Mouse (Mus musculus) midbrain, postnatal 0 days (tissue): Measurements from ENCODE around the gene Arl13a. TPM values are rescaled to one million over a fixed set of nuclear protein-coding genes. Genes with fewer than 3 reads are reported as not detected.

ENCODE experiments used
- ATAC-seq: fragments of 200-750 bp; cut with Nextera tagmentation; 2 replicates; pipeline ENCODE4 v1.8.0; 2017; ENCODE audit warnings: moderate number of reproducible peaks, mild to moderate bottlenecking, moderate TSS enrichment, moderate library complexity; ENCODE audit not compliant: low FRiP score
- DNase-seq: peaks from one replicate; pipeline ENCODE4 v3.0.0-alpha.2; 2015; ENCODE audit warnings: low spot score
- H3K27ac ChIP-seq: fragments of 300-500 bp; sonication (generic); 2 replicates; pipeline ENCODE4 v1.5.1; 2014; ENCODE audit warnings: low read depth, mild to moderate bottlenecking, low read length, mixed read lengths
- H3K27me3 ChIP-seq: fragments of 300-500 bp; sonication (generic); 2 replicates; pipeline ENCODE4 v1.6.1; 2014; ENCODE audit warnings: low read length, control low read depth, mixed read lengths; ENCODE audit not compliant: insufficient read depth
- H3K36me3 ChIP-seq: fragments of 300-500 bp; sonication (generic); 2 replicates; pipeline ENCODE4 v1.6.1; 2014; ENCODE audit warnings: low read length, control low read depth, mixed read lengths; ENCODE audit not compliant: insufficient read depth
- H3K4me1 ChIP-seq: fragments of 300-500 bp; sonication (generic); 2 replicates; pipeline ENCODE4 v1.6.1; 2014; ENCODE audit warnings: mild to moderate bottlenecking, control low read depth, antibody characterized with exemption, low read length, mixed read lengths; ENCODE audit not compliant: insufficient read depth
- H3K4me2 ChIP-seq: fragments of 300-500 bp; sonication (generic); 2 replicates; pipeline ENCODE4 v1.6.1; 2014; ENCODE audit warnings: low read depth, mild to moderate bottlenecking, low read length, mixed read lengths; ENCODE audit not compliant: poor library complexity, severe bottlenecking
- H3K4me3 ChIP-seq: fragments of 300-500 bp; sonication (generic); 2 replicates; pipeline ENCODE4 v1.5.1; 2014; ENCODE audit warnings: low read depth, mild to moderate bottlenecking, low read length, moderate library complexity
- H3K9ac ChIP-seq: fragments of 300-500 bp; sonication (generic); replicated peaks from 2 replicates; pipeline ENCODE4 v1.6.1; 2014; ENCODE audit warnings: mild to moderate bottlenecking, low read length, moderate library complexity, mixed read lengths; ENCODE audit not compliant: poor library complexity, severe bottlenecking
- H3K9me3 ChIP-seq: fragments of 300-500 bp; sonication (generic); 2 replicates; pipeline ENCODE4 v1.6.1; 2016; ENCODE audit warnings: low read length, control low read depth
- CTCF ChIP-seq: IDR thresholded peaks from 2 replicates; pipeline ENCODE4 v1.5.1; 2016; ENCODE audit warnings: antibody characterized with exemption, mild to moderate bottlenecking
- WGBS: fragments of 180-500 bp; shearing (Covaris S2); extraction: QIAGEN DNeasy Blood & Tissue Kit; methylation state at CpG from one replicate; pipeline ENCODE4 v1.1.7; 2014; 5-methylcytosine and 5-hydroxymethylcytosine counted together
- polyA plus RNA-seq: library from polyadenylated mRNA; unstranded; fragments of >200 nt; fragmentation: Nextera tagmentation; extraction: Ambion mirVana; gene quantifications from 2 replicates; pipeline ENCODE4 v1.2.1, GENCODE M21; 2015
- total RNA-seq: library from RNA; depleted of rRNA; stranded (reverse); fragments of >200 nt; gene quantifications from 2 replicates; pipeline ENCODE4 v1.2.3, GENCODE M21; 2014

Arl13a gene
- total and polyA plus RNA-seq, 2 experiments from 2014 or later = not detected

DNA sequence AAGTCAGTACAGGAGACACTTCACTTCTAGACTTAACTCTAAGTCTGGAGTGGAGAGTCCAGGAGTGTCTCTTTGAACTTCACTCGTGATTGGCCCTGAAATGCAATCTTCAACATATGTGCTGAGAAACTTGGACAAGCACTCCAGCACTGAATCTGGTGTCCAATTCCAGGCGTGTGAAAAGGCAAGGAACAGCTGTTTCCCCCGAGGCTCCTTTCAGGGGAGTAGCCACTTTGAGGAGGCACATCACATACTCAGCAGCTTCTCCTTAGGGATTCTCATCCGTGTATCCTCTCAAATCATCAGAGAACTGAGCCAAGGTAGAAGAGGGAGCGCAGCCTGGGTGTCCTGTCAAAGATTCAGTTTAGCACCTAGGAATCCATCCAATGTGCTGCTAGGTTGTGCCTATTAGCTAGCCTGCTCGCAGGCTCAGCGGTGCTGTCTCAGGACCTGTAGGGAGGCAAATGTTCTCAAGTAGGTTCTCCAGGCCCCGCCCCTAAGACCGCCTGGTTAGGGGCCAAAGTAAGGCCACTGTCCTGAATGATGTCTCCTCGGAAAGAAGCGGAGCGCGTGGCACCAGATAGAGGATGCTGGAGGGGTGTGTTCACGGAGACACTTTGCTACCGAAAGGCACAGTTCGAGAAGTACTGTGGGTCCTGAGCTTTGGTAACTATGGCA is 25.1 kb upstream of the Arl13a start, which contains the start of gene Xkrx:
Xkrx (minus strand) TSS at position 34 of the 678 bp plus-strand sequence.
- no peaks in the 10 kb centered on the region for H3K9me3 ChIP-seq
- peak within 1 kb of the TSS; percentile 52 for H3K4me2 ChIP-seq
- no peak for TF ChIP-seq CTCF
- H3K27ac ChIP-seq = no peak within 1 kb of the TSS
- 0 out of 2 replicates have a peak, but pooled peaks cover 5% of the 10 kb centered on the region for H3K27me3 ChIP-seq
- WGBS = 43% methylated on average over 16 of the region's 16 CpGs
- ATAC-seq (no peak), DNase-seq (no peak)
- peak within 1 kb of the TSS; percentile 36 for H3K4me3 ChIP-seq
- no peaks in the 10 kb centered on the region for H3K36me3 ChIP-seq
- H3K9ac ChIP-seq = no peak within 1 kb of the TSS
- H3K4me1 ChIP-seq = no peaks in the 10 kb centered on the region

DNA sequence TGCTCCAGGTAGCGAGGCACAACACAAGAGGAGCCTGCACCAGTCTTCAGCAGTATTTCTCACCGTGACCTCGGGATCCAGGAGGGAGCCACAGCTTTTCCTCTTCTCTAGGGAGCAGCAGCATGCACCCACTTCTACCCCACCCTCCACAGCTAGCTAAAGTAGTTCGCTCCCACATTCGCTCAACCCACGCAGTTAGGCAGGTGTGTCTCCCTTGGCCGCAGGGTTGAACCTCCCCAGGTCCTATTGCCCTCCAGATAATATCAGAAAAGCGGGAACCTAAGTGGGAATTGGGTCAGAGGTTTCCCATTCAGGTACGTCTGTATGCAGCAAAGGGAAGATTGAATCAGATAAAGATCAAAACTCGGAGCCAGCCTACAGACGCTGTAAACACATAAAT is 24.5 kb upstream of the Arl13a start:
- Histone ChIP-seq H3K4me3 (peak overlapping the region; percentile 36), H3K4me1 (no peaks in the 10 kb centered on the region), H3K27ac (no peak overlapping the region), H3K9ac (no peak overlapping the region), H3K27me3 (0 out of 2 replicates have a peak, but pooled peaks cover 5% of the 10 kb centered on the region), H3K36me3 (no peaks in the 10 kb centered on the region), H3K4me2 (peak overlapping the region; percentile 52), H3K9me3 (no peaks in the 10 kb centered on the region)
- WGBS = 26% methylated on average over 11 of the region's 11 CpGs
- no peak for ATAC-seq
- TF ChIP-seq CTCF = no peak
- DNase-seq = no peak

DNA sequence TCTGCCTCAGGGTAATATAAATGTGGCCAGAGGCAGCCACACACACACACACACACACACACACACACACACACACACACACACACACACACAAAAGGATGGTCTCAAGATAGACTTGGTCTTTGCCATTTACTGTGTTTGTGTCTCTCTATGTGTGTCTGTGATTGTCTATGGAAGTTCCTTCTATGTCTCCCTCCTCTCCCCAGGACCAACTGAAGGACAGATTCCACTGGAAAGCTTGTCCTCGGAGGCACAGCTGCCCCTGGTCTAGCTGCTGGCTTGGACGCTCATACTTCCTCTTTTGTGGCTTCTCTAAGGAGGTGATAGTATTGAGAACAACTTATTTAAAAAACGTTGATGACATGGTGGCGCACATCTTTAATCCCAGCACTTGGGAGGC is 23.8 kb upstream of the Arl13a start:
- H3K4me3 ChIP-seq = no peak overlapping the region
- H3K4me2 ChIP-seq = peak overlapping the region; percentile 52
- TF ChIP-seq CTCF = no peak
- no peak overlapping the region for H3K9ac ChIP-seq
- no peaks in the 10 kb centered on the region for H3K9me3 ChIP-seq
- DNase-seq = no peak
- no peaks in the 10 kb centered on the region for H3K36me3 ChIP-seq
- no peak for ATAC-seq
- H3K27me3 ChIP-seq = 0 out of 2 replicates have a peak, but pooled peaks cover 5% of the 10 kb centered on the region
- no peak overlapping the region for H3K27ac ChIP-seq
- H3K4me1 ChIP-seq = no peaks in the 10 kb centered on the region
- 45% methylated on average over 4 of the region's 4 CpGs for WGBS

DNA sequence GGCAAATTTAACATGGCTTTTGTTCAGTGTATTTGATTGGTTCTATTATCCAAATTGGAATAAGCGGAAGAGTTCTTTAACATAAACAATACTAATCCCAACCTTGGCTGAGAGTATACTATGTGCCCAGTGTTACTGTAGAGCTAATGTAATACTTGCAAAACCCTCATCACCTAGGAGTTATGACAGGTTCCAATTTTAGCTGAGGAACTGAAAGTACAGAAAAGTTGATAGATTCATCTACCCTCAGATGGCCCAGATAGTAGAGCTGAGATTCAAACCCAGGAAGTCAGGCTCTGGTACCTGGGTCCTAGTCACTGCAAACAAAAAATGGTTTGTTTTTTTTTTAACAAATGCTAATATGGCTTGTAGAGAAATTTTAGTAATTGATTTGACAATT is 16.7 kb upstream of the Arl13a start:
- no peaks in the 10 kb centered on the region for H3K36me3 ChIP-seq
- no peak for DNase-seq
- H3K27me3 ChIP-seq = no peaks in the 10 kb centered on the region
- H3K27ac ChIP-seq = no peak overlapping the region
- H3K4me1 ChIP-seq = no peaks in the 10 kb centered on the region
- TF ChIP-seq CTCF = no peak
- ATAC-seq = no peak
- H3K9ac ChIP-seq = no peak overlapping the region
- no peak overlapping the region for H3K4me3 ChIP-seq
- H3K9me3 ChIP-seq = no peaks in the 10 kb centered on the region
- 95% methylated on average over 1 of the region's 1 CpGs for WGBS
- H3K4me2 ChIP-seq = no peak overlapping the region

DNA sequence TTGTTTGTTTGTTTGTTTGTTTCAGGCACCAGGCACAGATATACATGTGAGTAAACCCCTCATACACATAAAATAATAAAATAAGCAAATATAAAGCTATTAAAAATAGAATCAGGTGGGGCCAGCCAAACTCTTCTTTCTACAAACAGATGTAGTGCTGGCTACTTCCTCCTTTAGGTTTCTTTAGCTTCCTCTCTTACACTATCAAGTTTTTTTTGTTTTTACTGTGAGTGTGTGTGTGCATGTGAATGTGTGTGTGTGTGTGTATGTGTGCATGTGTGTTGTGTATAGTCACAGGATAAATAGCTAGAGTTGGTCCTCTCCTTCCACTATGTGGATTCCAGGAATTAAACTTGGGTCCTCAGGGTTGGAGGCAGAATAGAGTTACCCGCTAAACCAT is 12.6 kb upstream of the Arl13a start:
- TF ChIP-seq CTCF = no peak
- H3K4me2 ChIP-seq = no peak overlapping the region
- no peaks in the 10 kb centered on the region for H3K4me1 ChIP-seq
- H3K27ac ChIP-seq = no peak overlapping the region
- no peaks in the 10 kb centered on the region for H3K9me3 ChIP-seq
- H3K36me3 ChIP-seq = no peaks in the 10 kb centered on the region
- WGBS = 95% methylated on average over 1 of the region's 1 CpGs
- H3K9ac ChIP-seq = no peak overlapping the region
- no peaks in the 10 kb centered on the region for H3K27me3 ChIP-seq
- no peak overlapping the region for H3K4me3 ChIP-seq
- no peak for ATAC-seq
- DNase-seq = no peak

DNA sequence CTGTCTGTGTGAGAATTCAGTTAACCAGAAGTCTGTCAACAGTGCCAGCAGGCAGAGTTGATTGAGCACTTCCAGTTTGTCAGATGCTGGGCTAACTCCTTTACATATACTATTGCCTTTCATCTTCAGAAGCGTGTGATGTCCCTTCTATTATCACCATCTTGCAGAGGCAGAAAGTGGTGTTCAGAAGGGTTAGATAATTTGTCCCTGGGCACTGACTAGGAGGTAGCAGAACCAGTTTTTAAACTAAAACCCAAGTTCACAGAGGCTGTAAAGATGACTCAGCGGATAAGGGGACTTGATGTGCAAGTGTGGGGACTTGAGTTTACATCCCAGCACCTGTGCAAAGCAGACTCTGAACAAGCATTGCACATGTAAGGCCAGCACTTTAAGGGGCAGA is 21.2 kb downstream of the Arl13a start:
- 81% methylated on average over 2 of the region's 2 CpGs for whole genome bisulfite sequencing
- H3K4me3 ChIP-seq = no peak overlapping the region
- H3K36me3 ChIP-seq = no peaks in the 10 kb centered on the region
- no peak for TF ChIP-seq CTCF
- no peak overlapping the region for H3K27ac ChIP-seq
- H3K4me1 ChIP-seq = no peaks in the 10 kb centered on the region
- no peak for ATAC-seq
- no peaks in the 10 kb centered on the region for H3K27me3 ChIP-seq
- no peaks in the 10 kb centered on the region for H3K9me3 ChIP-seq
- no peak for DNase-seq
- H3K4me2 ChIP-seq = no peak overlapping the region
- no peak overlapping the region for H3K9ac ChIP-seq
